Mouse (Mus musculus): ENCODE results near the gene Cbwd1. TPM values are rescaled to one million over a fixed set of nuclear protein-coding genes. Genes with fewer than 3 reads are reported as not detected.
A peak's percentile ranks its signal among the peaks of the same experiment; 100 is the strongest.

Gene Cbwd1
- polyA plus RNA-seq, 1 experiment from 2014 or later, result 16.5 TPM

- Histone ChIP-seq H3K27me3 (replicated peaks; ENCODE audit: control insufficient read depth, insufficient read depth, low read length) (peaks cover 61% of the 10 kb centered on the region), H3K9me3 (replicated peaks; ENCODE audit: control insufficient read depth, low read length) (no peaks in the 10 kb centered on the region), H3K4me2 (ENCODE audit: low read length) (no peak overlapping the region), H3K9ac (ENCODE audit: low read length) (no peak overlapping the region), H3K36me3 (ENCODE audit: control insufficient read depth, insufficient read depth, low read length) (no peaks in the 10 kb centered on the region), H3K4me1 (ENCODE audit: control insufficient read depth, insufficient read depth, low read length) (peaks cover 11% of the 10 kb centered on the region; the same call in 1 of the 2 replicates), H3K27ac (ENCODE audit: low read depth, low read length) (no peak overlapping the region), H3K4me3 (ENCODE audit: low read depth, low read length) (no peak overlapping the region)
- WGBS, result 0% methylated on average over 2 of the region's 2 CpGs
- no peak for DNase-seq (ENCODE audit: low spot score)
- no peak for ATAC-seq
Observed at GRCm38 (mm10) chr19:24902256-24902655, 59.2 kb downstream of the Cbwd1 start.

GRCm38 (mm10) chr19:24901666-24902065 is 59.7 kb downstream of the Cbwd1 start:
- Histone ChIP-seq H3K4me3 (ENCODE audit: low read depth, low read length) (no peak overlapping the region), H3K27ac (ENCODE audit: low read depth, low read length) (no peak overlapping the region), H3K9me3 (replicated peaks; ENCODE audit: control insufficient read depth, low read length) (no peaks in the 10 kb centered on the region), H3K36me3 (ENCODE audit: control insufficient read depth, insufficient read depth, low read length) (no peaks in the 10 kb centered on the region), H3K9ac (ENCODE audit: low read length) (no peak overlapping the region), H3K4me2 (ENCODE audit: low read length) (no peak overlapping the region), H3K4me1 (ENCODE audit: control insufficient read depth, insufficient read depth, low read length) (peaks cover 11% of the 10 kb centered on the region; the same call in 1 of the 2 replicates), H3K27me3 (replicated peaks; ENCODE audit: control insufficient read depth, insufficient read depth, low read length) (peaks cover 67% of the 10 kb centered on the region)
- 2% methylated on average over 3 of the region's 3 CpGs for WGBS
- no peak for DNase-seq (ENCODE audit: low spot score)
- no peak for ATAC-seq

GRCm38 (mm10) chr19:24900581-24901220 is 60.7 kb downstream of the Cbwd1 start, which contains the start of gene Foxd4:
TSS of gene Foxd4 (minus strand) at chr19:24901197.
- H3K27me3 ChIP-seq (replicated peaks; ENCODE audit: control insufficient read depth, insufficient read depth, low read length), result peaks cover 73% of the 10 kb centered on the region
- 2% methylated on average over 27 of the region's 27 CpGs for WGBS
- peak within 1 kb of the TSS; percentile 32; the same call in 1 of the 2 replicates for H3K9ac ChIP-seq (ENCODE audit: low read length)
- H3K4me2 ChIP-seq (ENCODE audit: low read length), result peak within 1 kb of the TSS; percentile 74
- peaks cover 11% of the 10 kb centered on the region; the same call in 1 of the 2 replicates for H3K4me1 ChIP-seq (ENCODE audit: control insufficient read depth, insufficient read depth, low read length)
- H3K27ac ChIP-seq (ENCODE audit: low read depth, low read length), result no peak within 1 kb of the TSS
- peak within 1 kb of the TSS; percentile 36 for H3K4me3 ChIP-seq (ENCODE audit: low read depth, low read length)
- no peak for DNase-seq (ENCODE audit: low spot score)
- H3K9me3 ChIP-seq (replicated peaks; ENCODE audit: control insufficient read depth, low read length), result no peaks in the 10 kb centered on the region
- H3K36me3 ChIP-seq (ENCODE audit: control insufficient read depth, insufficient read depth, low read length), result no peaks in the 10 kb centered on the region
- ATAC-seq, result peak; percentile 36; the same call in 1 of the 2 replicates

GRCm38 (mm10) chr19:24899578-24900544 is 61.5 kb downstream of the Cbwd1 start:
- peak; percentile 57 for ATAC-seq
- under 1% methylated on average over 83 of the region's 84 CpGs for WGBS
- Histone ChIP-seq H3K4me1 (ENCODE audit: control insufficient read depth, insufficient read depth, low read length) (peaks cover 11% of the 10 kb centered on the region; the same call in 1 of the 2 replicates), H3K4me3 (ENCODE audit: low read depth, low read length) (peak overlapping the region; percentile 36), H3K27ac (ENCODE audit: low read depth, low read length) (no peak overlapping the region), H3K9me3 (replicated peaks; ENCODE audit: control insufficient read depth, low read length) (no peaks in the 10 kb centered on the region), H3K4me2 (ENCODE audit: low read length) (peak overlapping the region; percentile 74), H3K9ac (ENCODE audit: low read length) (peak overlapping the region; percentile 32), H3K36me3 (ENCODE audit: control insufficient read depth, insufficient read depth, low read length) (no peaks in the 10 kb centered on the region), H3K27me3 (replicated peaks; ENCODE audit: control insufficient read depth, insufficient read depth, low read length) (peaks cover 75% of the 10 kb centered on the region)
- peak; percentile 60 for DNase-seq (ENCODE audit: low spot score)

- peak overlapping the region; percentile 36 for H3K4me3 ChIP-seq (ENCODE audit: low read depth, low read length)
- WGBS, result 2% methylated on average over 34 of the region's 34 CpGs
- peak overlapping the region; percentile 74 for H3K4me2 ChIP-seq (ENCODE audit: low read length)
- H3K36me3 ChIP-seq (ENCODE audit: control insufficient read depth, insufficient read depth, low read length), result no peaks in the 10 kb centered on the region
- no peak for ATAC-seq
- H3K4me1 ChIP-seq (ENCODE audit: control insufficient read depth, insufficient read depth, low read length), result peaks cover 11% of the 10 kb centered on the region; the same call in 1 of the 2 replicates
- no peak overlapping the region for H3K27ac ChIP-seq (ENCODE audit: low read depth, low read length)
- peak; percentile 45 for DNase-seq (ENCODE audit: low spot score)
- H3K27me3 ChIP-seq (replicated peaks; ENCODE audit: control insufficient read depth, insufficient read depth, low read length), result peaks cover 73% of the 10 kb centered on the region
- H3K9ac ChIP-seq (ENCODE audit: low read length), result no peak overlapping the region
- H3K9me3 ChIP-seq (replicated peaks; ENCODE audit: control insufficient read depth, low read length), result no peaks in the 10 kb centered on the region
Observed at GRCm38 (mm10) chr19:24898737-24899577, 62.5 kb downstream of the Cbwd1 start.

GRCm38 (mm10) chr19:24897896-24898736 is 63.3 kb downstream of the Cbwd1 start:
- Histone ChIP-seq H3K4me2 (ENCODE audit: low read length) (no peak overlapping the region), H3K36me3 (ENCODE audit: control insufficient read depth, insufficient read depth, low read length) (no peaks in the 10 kb centered on the region), H3K27me3 (replicated peaks; ENCODE audit: control insufficient read depth, insufficient read depth, low read length) (peaks cover 67% of the 10 kb centered on the region), H3K4me1 (ENCODE audit: control insufficient read depth, insufficient read depth, low read length) (peaks cover 11% of the 10 kb centered on the region; the same call in 1 of the 2 replicates), H3K4me3 (ENCODE audit: low read depth, low read length) (no peak overlapping the region), H3K9me3 (replicated peaks; ENCODE audit: control insufficient read depth, low read length) (no peaks in the 10 kb centered on the region), H3K27ac (ENCODE audit: low read depth, low read length) (no peak overlapping the region), H3K9ac (ENCODE audit: low read length) (no peak overlapping the region)
- no peak for DNase-seq (ENCODE audit: low spot score)
- WGBS, result 1% methylated on average over 20 of the region's 20 CpGs
- no peak for ATAC-seq

- no peak for DNase-seq (ENCODE audit: low spot score)
- Histone ChIP-seq H3K27ac (ENCODE audit: low read depth, low read length) (no peak overlapping the region), H3K36me3 (ENCODE audit: control insufficient read depth, insufficient read depth, low read length) (no peaks in the 10 kb centered on the region), H3K9me3 (replicated peaks; ENCODE audit: control insufficient read depth, low read length) (no peaks in the 10 kb centered on the region), H3K27me3 (replicated peaks; ENCODE audit: control insufficient read depth, insufficient read depth, low read length) (peaks cover 59% of the 10 kb centered on the region), H3K4me1 (ENCODE audit: control insufficient read depth, insufficient read depth, low read length) (peaks cover 11% of the 10 kb centered on the region; the same call in 1 of the 2 replicates), H3K4me3 (ENCODE audit: low read depth, low read length) (no peak overlapping the region; the same call in 1 of the 2 replicates), H3K9ac (ENCODE audit: low read length) (no peak overlapping the region; the same call in 1 of the 2 replicates), H3K4me2 (ENCODE audit: low read length) (peak overlapping the region; percentile 12; the same call in 1 of the 2 replicates)
- ATAC-seq, result no peak
- 3% methylated on average over 55 of the region's 57 CpGs for WGBS
Observed at GRCm38 (mm10) chr19:24897006-24897895, 64.2 kb downstream of the Cbwd1 start.
